Mouse (Mus musculus): ENCODE data around the gene Nmd3. TPM values are rescaled to one million over a fixed set of nuclear protein-coding genes. Genes with fewer than 3 reads are reported as not detected.

Gene Nmd3
- polyA plus RNA-seq, 1 experiment from 2014 or later: 173 TPM

DNA sequence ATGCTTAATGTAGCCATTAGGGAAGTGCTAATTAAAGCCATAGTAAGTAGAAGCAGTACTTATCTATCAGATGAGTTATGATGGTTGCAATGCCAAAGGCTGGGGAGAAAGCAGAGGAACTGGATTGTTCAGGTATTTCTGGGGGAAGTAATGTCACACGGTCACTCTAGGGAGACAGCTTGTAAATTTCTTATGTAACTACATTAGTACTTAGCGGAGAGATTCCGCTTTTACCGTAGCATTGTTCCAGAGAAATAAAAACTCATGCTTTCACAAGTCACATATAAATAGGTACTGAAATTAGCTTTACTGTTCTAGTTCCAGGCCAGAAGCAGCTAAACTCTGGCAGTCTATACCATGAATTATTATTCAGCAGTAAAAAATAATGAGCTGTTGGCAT, 47.4 kb downstream of the Nmd3 start:
- no peaks in the 10 kb centered on the region for H3K4me1 ChIP-seq (replicated peaks; ENCODE audit: control insufficient read depth, insufficient read depth, low read length)
- H3K36me3 ChIP-seq (ENCODE audit: control insufficient read depth, insufficient read depth, low read length): peaks cover 4% of the 10 kb centered on the region; the same call in 1 of the 2 replicates
- WGBS: 88% methylated on average over 4 of the region's 4 CpGs
- H3K27me3 ChIP-seq (replicated peaks; ENCODE audit: control insufficient read depth, insufficient read depth, low read length): no peaks in the 10 kb centered on the region
- H3K4me3 ChIP-seq (ENCODE audit: low read depth, low read length): no peak overlapping the region
- H3K4me2 ChIP-seq: no peak overlapping the region
- no peak overlapping the region for H3K9ac ChIP-seq (ENCODE audit: low read depth, low read length)
- no peaks in the 10 kb centered on the region for H3K9me3 ChIP-seq (ENCODE audit: control insufficient read depth, low read length)
- ATAC-seq (replicated peaks; ENCODE audit: low FRiP score): no peak
- DNase-seq (ENCODE audit: low spot score): no peak
- no peak overlapping the region for H3K27ac ChIP-seq (ENCODE audit: low read depth, low read length)

DNA sequence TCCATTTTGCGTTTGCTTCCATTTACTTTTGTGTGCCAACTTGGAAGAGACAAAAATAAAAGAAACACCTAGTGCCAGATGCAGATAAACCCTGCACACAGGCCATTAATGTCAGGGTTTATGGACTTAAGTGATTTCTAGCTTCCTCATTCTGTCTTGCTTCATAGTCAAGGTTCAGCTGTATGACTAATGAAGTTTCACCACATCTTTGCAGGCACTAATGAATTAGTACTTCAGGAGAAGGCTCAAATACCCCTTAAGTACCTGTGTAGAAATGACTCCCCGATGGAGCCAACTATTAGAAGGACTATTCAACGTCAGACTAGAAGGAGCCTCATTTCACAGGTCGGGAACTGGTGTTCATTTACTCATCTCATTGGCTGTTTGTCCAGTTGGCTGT, 51.6 kb downstream of the Nmd3 start:
- H3K4me2 ChIP-seq: no peak overlapping the region
- no peak for ATAC-seq (replicated peaks; ENCODE audit: low FRiP score)
- no peaks in the 10 kb centered on the region for H3K4me1 ChIP-seq (replicated peaks; ENCODE audit: control insufficient read depth, insufficient read depth, low read length)
- no peak overlapping the region for H3K4me3 ChIP-seq (ENCODE audit: low read depth, low read length)
- H3K9me3 ChIP-seq (ENCODE audit: control insufficient read depth, low read length): no peaks in the 10 kb centered on the region
- H3K27me3 ChIP-seq (replicated peaks; ENCODE audit: control insufficient read depth, insufficient read depth, low read length): no peaks in the 10 kb centered on the region
- H3K36me3 ChIP-seq (ENCODE audit: control insufficient read depth, insufficient read depth, low read length): no peaks in the 10 kb centered on the region
- H3K9ac ChIP-seq (ENCODE audit: low read depth, low read length): no peak overlapping the region
- H3K27ac ChIP-seq (ENCODE audit: low read depth, low read length): no peak overlapping the region
- 81% methylated on average over 4 of the region's 4 CpGs for WGBS
- DNase-seq (ENCODE audit: low spot score): no peak

DNA sequence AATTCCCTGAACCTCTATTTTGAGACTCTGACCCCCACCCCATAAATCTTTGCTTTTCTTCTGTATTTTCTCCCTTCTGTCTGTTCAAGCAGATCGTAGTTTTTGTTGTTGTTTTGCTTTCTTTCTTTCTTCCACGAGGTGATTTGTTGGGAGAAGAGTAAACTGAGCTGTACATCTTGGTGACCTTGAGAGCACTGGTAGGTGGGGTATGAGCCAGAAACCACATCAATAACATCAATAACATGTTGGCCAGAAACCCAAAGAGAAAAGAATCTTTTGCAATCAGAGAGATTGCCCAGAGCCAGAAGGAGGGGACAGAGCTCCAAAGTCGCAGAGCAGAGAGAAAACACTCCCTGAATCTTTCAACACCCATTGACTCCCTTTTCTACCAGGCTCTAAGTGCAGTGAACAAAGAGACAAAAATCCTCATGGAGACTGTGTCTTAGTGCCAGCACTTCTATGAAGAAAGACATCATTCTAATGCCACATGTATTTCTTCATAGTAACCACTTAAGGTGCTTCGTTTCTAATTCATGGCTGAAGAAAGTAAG, 57.5 kb downstream of the Nmd3 start:
- no peak overlapping the region for H3K4me2 ChIP-seq
- 66% methylated on average over 4 of the region's 4 CpGs for WGBS
- no peaks in the 10 kb centered on the region for H3K9me3 ChIP-seq (ENCODE audit: control insufficient read depth, low read length)
- H3K4me1 ChIP-seq (replicated peaks; ENCODE audit: control insufficient read depth, insufficient read depth, low read length): no peaks in the 10 kb centered on the region
- no peak overlapping the region for H3K27ac ChIP-seq (ENCODE audit: low read depth, low read length)
- H3K9ac ChIP-seq (ENCODE audit: low read depth, low read length): no peak overlapping the region
- no peaks in the 10 kb centered on the region for H3K27me3 ChIP-seq (replicated peaks; ENCODE audit: control insufficient read depth, insufficient read depth, low read length)
- DNase-seq (ENCODE audit: low spot score) (no peak), ATAC-seq (replicated peaks; ENCODE audit: low FRiP score) (no peak)
- no peaks in the 10 kb centered on the region for H3K36me3 ChIP-seq (ENCODE audit: control insufficient read depth, insufficient read depth, low read length)
- no peak overlapping the region for H3K4me3 ChIP-seq (ENCODE audit: low read depth, low read length)

DNA sequence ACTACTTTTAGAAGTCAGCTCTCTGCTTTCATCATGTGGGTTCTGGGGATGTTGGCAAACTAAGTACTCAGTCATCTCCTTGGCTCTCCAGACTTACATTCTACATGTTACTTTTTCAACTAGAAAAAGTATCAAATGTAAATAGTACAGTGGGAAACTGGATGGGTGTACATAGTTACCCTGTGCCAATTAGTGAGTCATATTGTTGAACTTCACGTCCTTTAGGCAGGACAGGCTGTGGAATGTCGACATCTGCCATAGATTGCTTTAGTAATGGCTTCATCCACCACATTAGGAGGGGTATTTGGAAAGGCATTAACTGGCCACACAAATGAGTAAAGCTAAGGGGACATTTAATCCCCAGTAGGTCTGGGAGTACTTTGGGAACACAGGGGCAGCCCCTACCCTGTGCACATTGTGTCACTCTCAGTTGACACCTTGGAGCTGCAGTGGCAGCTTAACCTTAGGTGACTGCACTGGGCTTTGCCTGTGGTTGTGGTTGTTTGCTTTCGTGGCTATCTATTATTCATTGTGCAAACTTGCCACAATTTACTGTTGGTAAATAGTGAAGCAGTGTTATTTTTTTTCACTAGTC, 71.1 kb downstream of the Nmd3 start:
- Histone ChIP-seq H3K9me3 (ENCODE audit: control insufficient read depth, low read length) (no peaks in the 10 kb centered on the region), H3K4me3 (ENCODE audit: low read depth, low read length) (no peak overlapping the region), H3K27ac (ENCODE audit: low read depth, low read length) (no peak overlapping the region), H3K9ac (ENCODE audit: low read depth, low read length) (no peak overlapping the region), H3K4me1 (replicated peaks; ENCODE audit: control insufficient read depth, insufficient read depth, low read length) (no peaks in the 10 kb centered on the region), H3K4me2 (no peak overlapping the region), H3K36me3 (ENCODE audit: control insufficient read depth, insufficient read depth, low read length) (no peaks in the 10 kb centered on the region), H3K27me3 (replicated peaks; ENCODE audit: control insufficient read depth, insufficient read depth, low read length) (no peaks in the 10 kb centered on the region)
- no peak for ATAC-seq (replicated peaks; ENCODE audit: low FRiP score)
- DNase-seq (ENCODE audit: low spot score): no peak
- 66% methylated on average over 3 of the region's 3 CpGs for WGBS

DNA sequence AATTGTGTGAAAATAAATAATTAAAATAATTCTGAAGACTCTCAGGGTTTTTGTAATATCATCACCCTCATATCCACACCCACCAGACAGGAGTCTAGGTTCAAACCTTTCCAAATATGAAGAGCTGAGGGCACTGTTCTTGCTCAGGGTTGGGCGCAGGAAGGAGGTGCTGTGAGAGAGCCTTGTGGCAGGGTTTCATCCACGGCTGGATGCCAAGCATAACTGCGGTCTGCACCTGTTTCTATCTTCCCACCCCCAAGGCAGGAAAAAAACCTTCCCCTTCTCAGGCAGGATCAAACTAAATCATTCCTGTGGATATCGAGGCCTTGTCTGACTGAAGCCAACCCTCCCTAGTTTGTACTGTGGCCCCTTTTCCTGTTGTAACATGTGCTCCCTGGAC, 75.7 kb downstream of the Nmd3 start:
- Histone ChIP-seq H3K36me3 (ENCODE audit: control insufficient read depth, insufficient read depth, low read length) (no peaks in the 10 kb centered on the region), H3K9me3 (ENCODE audit: control insufficient read depth, low read length) (no peaks in the 10 kb centered on the region), H3K27me3 (replicated peaks; ENCODE audit: control insufficient read depth, insufficient read depth, low read length) (no peaks in the 10 kb centered on the region), H3K4me2 (no peak overlapping the region), H3K9ac (ENCODE audit: low read depth, low read length) (no peak overlapping the region), H3K4me3 (ENCODE audit: low read depth, low read length) (no peak overlapping the region), H3K4me1 (replicated peaks; ENCODE audit: control insufficient read depth, insufficient read depth, low read length) (no peaks in the 10 kb centered on the region), H3K27ac (ENCODE audit: low read depth, low read length) (no peak overlapping the region)
- DNase-seq (ENCODE audit: low spot score) (no peak), ATAC-seq (replicated peaks; ENCODE audit: low FRiP score) (no peak)
- 90% methylated on average over 4 of the region's 4 CpGs for WGBS

DNA sequence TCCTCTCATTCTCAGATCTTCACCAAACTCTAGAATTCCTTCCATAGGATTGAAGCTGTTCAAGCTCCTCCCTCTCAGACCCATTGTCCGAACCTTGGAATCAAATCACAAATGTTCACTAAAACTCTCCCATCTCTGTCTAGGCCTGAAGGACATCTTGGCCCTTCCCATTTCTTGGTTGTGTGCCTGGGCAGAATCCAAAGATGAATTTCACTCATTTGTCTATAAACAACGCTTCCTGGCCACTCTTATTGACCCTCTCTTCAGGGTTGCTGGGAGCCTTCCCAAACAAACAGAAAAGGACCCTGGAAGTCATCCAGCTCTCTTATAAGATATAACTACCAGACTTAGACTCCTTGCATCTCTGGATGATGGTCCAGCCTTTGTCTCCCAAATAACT, 76.2 kb downstream of the Nmd3 start:
- Histone ChIP-seq H3K4me1 (replicated peaks; ENCODE audit: control insufficient read depth, insufficient read depth, low read length) (no peaks in the 10 kb centered on the region), H3K36me3 (ENCODE audit: control insufficient read depth, insufficient read depth, low read length) (no peaks in the 10 kb centered on the region), H3K27me3 (replicated peaks; ENCODE audit: control insufficient read depth, insufficient read depth, low read length) (no peaks in the 10 kb centered on the region), H3K9me3 (ENCODE audit: control insufficient read depth, low read length) (no peaks in the 10 kb centered on the region), H3K27ac (ENCODE audit: low read depth, low read length) (no peak overlapping the region), H3K9ac (ENCODE audit: low read depth, low read length) (no peak overlapping the region), H3K4me2 (no peak overlapping the region), H3K4me3 (ENCODE audit: low read depth, low read length) (no peak overlapping the region)
- no peak for DNase-seq (ENCODE audit: low spot score)
- 84% methylated on average over 2 of the region's 2 CpGs for WGBS
- ATAC-seq (replicated peaks; ENCODE audit: low FRiP score): no peak

DNA sequence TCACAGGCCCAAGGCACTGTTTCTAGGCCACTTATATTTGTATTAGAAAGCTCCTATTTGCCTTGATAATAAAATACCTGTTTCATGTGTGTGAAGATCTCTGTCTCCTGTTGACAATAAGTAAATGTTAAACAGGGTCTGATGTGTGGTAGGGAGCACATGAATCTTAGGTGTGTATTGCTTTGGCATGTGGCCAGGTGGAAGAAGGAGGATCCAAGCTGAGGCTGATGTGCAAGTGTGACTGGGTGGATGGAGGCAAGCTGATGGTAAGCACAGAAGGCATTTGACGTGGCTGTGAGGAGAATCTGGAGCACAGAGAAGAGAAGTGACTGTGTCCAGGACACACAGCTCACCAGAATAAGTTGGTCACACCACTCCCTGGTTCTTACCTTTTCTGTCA, 77.3 kb downstream of the Nmd3 start:
- H3K4me3 ChIP-seq (ENCODE audit: low read depth, low read length): no peak overlapping the region
- H3K36me3 ChIP-seq (ENCODE audit: control insufficient read depth, insufficient read depth, low read length): no peaks in the 10 kb centered on the region
- H3K27me3 ChIP-seq (replicated peaks; ENCODE audit: control insufficient read depth, insufficient read depth, low read length): no peaks in the 10 kb centered on the region
- no peak overlapping the region for H3K27ac ChIP-seq (ENCODE audit: low read depth, low read length)
- H3K9ac ChIP-seq (ENCODE audit: low read depth, low read length): no peak overlapping the region
- ATAC-seq (replicated peaks; ENCODE audit: low FRiP score) (no peak), DNase-seq (ENCODE audit: low spot score) (no peak)
- no peaks in the 10 kb centered on the region for H3K9me3 ChIP-seq (ENCODE audit: control insufficient read depth, low read length)
- WGBS: 77% methylated on average over 1 of the region's 1 CpGs
- no peak overlapping the region for H3K4me2 ChIP-seq
- H3K4me1 ChIP-seq (replicated peaks; ENCODE audit: control insufficient read depth, insufficient read depth, low read length): no peaks in the 10 kb centered on the region

DNA sequence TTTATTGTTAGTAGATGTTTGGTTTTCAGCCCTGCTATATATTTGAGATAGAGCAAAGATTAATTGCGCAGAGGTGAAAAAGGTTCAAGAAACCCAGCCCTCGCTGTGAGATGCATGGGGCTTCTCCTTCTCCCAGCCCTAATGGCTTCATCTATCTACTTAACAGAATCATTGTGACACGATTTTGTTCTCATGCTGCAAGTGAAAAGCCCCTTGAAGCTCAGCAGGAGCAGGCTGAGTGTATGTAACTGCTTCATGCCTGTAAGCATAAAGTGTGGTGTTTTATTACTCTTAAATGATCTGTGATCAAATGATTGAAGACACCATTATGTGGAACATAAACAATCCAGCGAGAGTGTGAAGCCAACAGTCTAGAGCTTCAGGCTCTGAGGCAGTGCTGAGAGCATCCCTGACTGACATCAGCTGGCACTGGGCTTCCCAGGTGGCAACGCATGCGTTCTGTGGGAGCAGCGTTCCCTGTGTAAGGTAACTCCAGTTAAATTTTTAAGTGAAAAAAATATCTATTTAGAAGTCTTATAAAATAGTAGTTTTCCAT, 79.1 kb downstream of the Nmd3 start:
- H3K27ac ChIP-seq (ENCODE audit: low read depth, low read length): no peak overlapping the region
- no peak for ATAC-seq (replicated peaks; ENCODE audit: low FRiP score)
- no peaks in the 10 kb centered on the region for H3K36me3 ChIP-seq (ENCODE audit: control insufficient read depth, insufficient read depth, low read length)
- 63% methylated on average over 7 of the region's 7 CpGs for WGBS
- no peaks in the 10 kb centered on the region for H3K27me3 ChIP-seq (replicated peaks; ENCODE audit: control insufficient read depth, insufficient read depth, low read length)
- no peaks in the 10 kb centered on the region for H3K9me3 ChIP-seq (ENCODE audit: control insufficient read depth, low read length)
- DNase-seq (ENCODE audit: low spot score): no peak
- H3K4me1 ChIP-seq (replicated peaks; ENCODE audit: control insufficient read depth, insufficient read depth, low read length): no peaks in the 10 kb centered on the region
- H3K4me2 ChIP-seq: no peak overlapping the region
- H3K9ac ChIP-seq (ENCODE audit: low read depth, low read length): no peak overlapping the region
- H3K4me3 ChIP-seq (ENCODE audit: low read depth, low read length): no peak overlapping the region

DNA sequence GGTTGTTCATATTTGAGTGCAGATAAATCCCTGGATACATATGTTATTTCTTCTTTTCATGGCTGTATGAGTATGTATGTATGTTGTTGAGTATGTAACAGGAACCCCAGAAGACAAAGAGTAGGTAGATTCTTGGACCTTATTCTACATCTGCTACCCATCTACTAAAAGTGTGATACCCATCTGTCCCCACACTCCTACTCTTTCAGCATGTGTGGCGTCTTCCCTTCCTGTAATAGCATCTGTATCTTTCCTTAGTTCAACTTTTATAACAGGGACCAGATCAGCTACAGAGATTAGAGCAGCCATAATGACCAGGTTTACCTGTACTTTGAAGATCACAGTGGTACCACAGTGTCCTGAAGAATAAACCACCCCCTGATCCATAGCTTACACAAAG, 81.4 kb downstream of the Nmd3 start:
- 74% methylated on average over 1 of the region's 1 CpGs for WGBS
- H3K4me1 ChIP-seq (replicated peaks; ENCODE audit: control insufficient read depth, insufficient read depth, low read length): no peaks in the 10 kb centered on the region
- H3K9me3 ChIP-seq (ENCODE audit: control insufficient read depth, low read length): no peaks in the 10 kb centered on the region
- ATAC-seq (replicated peaks; ENCODE audit: low FRiP score) (no peak), DNase-seq (ENCODE audit: low spot score) (no peak)
- no peak overlapping the region for H3K4me3 ChIP-seq (ENCODE audit: low read depth, low read length)
- no peak overlapping the region for H3K4me2 ChIP-seq
- no peaks in the 10 kb centered on the region for H3K36me3 ChIP-seq (ENCODE audit: control insufficient read depth, insufficient read depth, low read length)
- no peak overlapping the region for H3K9ac ChIP-seq (ENCODE audit: low read depth, low read length)
- no peaks in the 10 kb centered on the region for H3K27me3 ChIP-seq (replicated peaks; ENCODE audit: control insufficient read depth, insufficient read depth, low read length)
- no peak overlapping the region for H3K27ac ChIP-seq (ENCODE audit: low read depth, low read length)

Measured in liver, embryonic 11.5 days (tissue).